Comparison of ENCODE assay signal across 19 mouse cellular contexts in the genomic region with DNA sequence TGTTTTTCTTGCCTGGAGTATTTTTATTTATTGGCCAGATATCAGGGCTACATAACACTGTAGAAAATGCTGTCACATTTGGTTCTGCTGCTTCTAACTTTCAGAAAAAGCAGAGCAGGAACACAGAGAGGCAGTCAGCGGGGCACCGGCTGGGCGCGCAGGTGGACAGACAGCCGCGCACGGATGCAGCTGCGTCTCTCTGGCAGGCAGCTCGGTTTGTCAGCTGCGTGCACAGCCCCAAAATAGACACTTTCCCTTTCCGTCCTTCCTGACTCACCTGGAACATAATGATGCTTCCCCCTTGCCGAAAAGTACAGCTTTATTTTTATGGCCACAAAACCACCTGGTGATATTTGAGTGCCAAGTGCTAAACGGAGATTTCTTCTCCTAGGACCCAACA.
DNase-seq lines count a peak whose midpoint lies in the region; ATAC-seq and TF ChIP-seq lines count a peak whose summit lies in the region.
"Had no signal": no experiment of that assay in that cellular context is flagged by ENCODE, and none has a peak within 500 bp of the region (broad histone marks: within the 10 kb centered on the region; RNA-seq: fewer than 3 reads in every experiment).

No protein-coding gene starts in this region.

- peaks cover 3% of the 10 kb centered on the region; the same call in 1 of the 2 replicates for H3K4me1 ChIP-seq in cerebellum, adult 2 months (ENCODE audit: control insufficient read depth, insufficient read depth, low read length)
- H3K4me1 ChIP-seq in lung, postnatal 0 days (ENCODE audit: insufficient read depth, low read depth, low read length): no peaks in the 10 kb centered on the region
- H3K4me1 ChIP-seq: embryonic facial prominence, embryonic 10.5 days; hindbrain, embryonic 15.5 days; liver, embryonic 15.5 days had no signal

- no peak overlapping the region for H3K9ac ChIP-seq in lung, postnatal 0 days (replicated peaks; ENCODE audit: low read depth)
- H3K9ac ChIP-seq: hindbrain, embryonic 15.5 days; liver, embryonic 15.5 days had no signal

- no peaks in the 10 kb centered on the region for H3K9me3 ChIP-seq in lung, postnatal 0 days (ENCODE audit: low read length)
- H3K9me3 ChIP-seq: embryonic facial prominence, embryonic 10.5 days; hindbrain, embryonic 15.5 days; liver, embryonic 15.5 days had no signal

- H3K36me3 ChIP-seq in lung, postnatal 0 days (ENCODE audit: insufficient read depth, low read length): no peaks in the 10 kb centered on the region
- H3K36me3 ChIP-seq: embryonic facial prominence, embryonic 10.5 days; hindbrain, embryonic 15.5 days; liver, embryonic 15.5 days had no signal

- no peak for TF ChIP-seq POLR2A in cerebellum, adult 2 months (IDR thresholded peaks at IDR 0.05; ENCODE audit: borderline replicate concordance, insufficient read depth, low read length)

- H3K4me3 ChIP-seq in left cerebral cortex, adult 2 months: no peak overlapping the region
- no peak overlapping the region for H3K4me3 ChIP-seq in cerebellum, adult 2 months (replicated peaks; ENCODE audit: insufficient read depth, low read depth, low read length)
- no peak overlapping the region for H3K4me3 ChIP-seq in lung, postnatal 0 days (ENCODE audit: low read depth, low read length)
- H3K4me3 ChIP-seq: embryonic facial prominence, embryonic 10.5 days; erythroblast, embryonic 14.5 days; heart, adult 2 months; hindbrain, embryonic 15.5 days; liver, embryonic 15.5 days had no signal

- H3K4me2 ChIP-seq in lung, postnatal 0 days (replicated peaks; ENCODE audit: low read depth, low read length): no peak overlapping the region
- H3K4me2 ChIP-seq: hindbrain, embryonic 15.5 days; liver, embryonic 15.5 days had no signal

- H3K27me3 ChIP-seq in cerebellum, adult 2 months (ENCODE audit: control insufficient read depth, insufficient read depth, low read length): no peaks in the 10 kb centered on the region
- H3K27me3 ChIP-seq in lung, postnatal 0 days (replicated peaks; ENCODE audit: insufficient read depth, low read length): no peaks in the 10 kb centered on the region
- H3K27me3 ChIP-seq: hindbrain, embryonic 15.5 days; liver, embryonic 15.5 days had no signal

- intact Hi-C loops in left cerebral cortex, adult 2 months (cut with DNase I): no loop called here
- intact Hi-C loops in left cerebral cortex, postnatal 4 days (cut with DNase I): no loop called here

- DNase-seq in cerebellum, adult 11 months: peak; percentile 15
- DNase-seq in left cerebral cortex, adult 2 months (ENCODE audit: extremely low spot score in 1 of 2, low spot score in 2 of 2): peak; percentile 14 to 37
- DNase-seq in left cerebral cortex, adult 18-20 months (ENCODE audit: low spot score in 2 of 2): no peak
- DNase-seq in cerebellum, adult 2 months: peak; percentile 55 to 77
- DNase-seq in left cerebral cortex, postnatal 4 days: peak; percentile 18
- no peak for DNase-seq in lung, postnatal 0 days (ENCODE audit: low spot score)
- no peak for DNase-seq in embryo, embryonic 9.5 days (ENCODE audit: extremely low spot score)
- DNase-seq: adrenal gland, postnatal 14 days; gastrocnemius, postnatal 10 days; heart, adult 2 months; heart, postnatal 14 days; kidney, adult 18-20 months; kidney, postnatal 36 days had no signal

- no peak for TF ChIP-seq CTCF in left cerebral cortex, adult 2 months (IDR thresholded peaks at IDR 0.05)
- no peak for TF ChIP-seq CTCF in cerebellum, adult 2 months (IDR thresholded peaks at IDR 0.05; ENCODE audit: borderline replicate concordance, insufficient read depth, low read depth, low read length)
- TF ChIP-seq CTCF in lung, postnatal 0 days (IDR thresholded peaks at IDR 0.05): no peak

- no peak for ATAC-seq in cerebellum, adult (ENCODE audit: insufficient number of reproducible peaks, low FRiP score, low TSS enrichment)
- no peak for ATAC-seq in lung, postnatal 0 days
- ATAC-seq: forebrain, embryonic 16.5 days had no signal

- no peak for TF ChIP-seq EP300 in lung, postnatal 0 days (IDR thresholded peaks at IDR 0.05)

- no peak overlapping the region for H3K27ac ChIP-seq in left cerebral cortex, adult 2 months
- no peak overlapping the region for H3K27ac ChIP-seq in cerebellum, adult 2 months (ENCODE audit: insufficient read depth, low read length)
- no peak overlapping the region for H3K27ac ChIP-seq in lung, postnatal 0 days (ENCODE audit: low read length)
- H3K27ac ChIP-seq: embryonic facial prominence, embryonic 10.5 days; heart, adult 2 months; hindbrain, embryonic 15.5 days; liver, embryonic 15.5 days had no signal

- WGBS in cerebellum, adult 2 months: 11% methylated on average over 13 of the region's 13 CpGs
- WGBS in lung, postnatal 0 days: 85% methylated on average over 13 of the region's 13 CpGs

Comparison
In these comparisons a context has a peak if more than half of its experiments do, and no peak if none do; other contexts are left out.
1. DNase-seq: peak in cerebellum, adult 11 months (single experiment), left cerebral cortex, adult 2 months (2 of 2), cerebellum, adult 2 months (2 of 2) and left cerebral cortex, postnatal 4 days (single experiment); none in left cerebral cortex, adult 18-20 months (0 of 2), lung, postnatal 0 days (single experiment) and embryo, embryonic 9.5 days (single experiment).